Mouse (Mus musculus): ENCODE measurements around the gene Gm21190. TPM values are rescaled to one million over a fixed set of nuclear protein-coding genes. Genes with fewer than 3 reads are reported as not detected.
"Not testable (repeated sequence)": the region's sequence is repeated elsewhere in the genome, so short reads cannot be mapped to it uniquely, and the experiment has no call there.

Gm21190 gene
- not detected in 2 replicates for polyA plus RNA-seq (2015; fragmentation: Nextera tagmentation; extraction: Ambion mirVana)

DNA sequence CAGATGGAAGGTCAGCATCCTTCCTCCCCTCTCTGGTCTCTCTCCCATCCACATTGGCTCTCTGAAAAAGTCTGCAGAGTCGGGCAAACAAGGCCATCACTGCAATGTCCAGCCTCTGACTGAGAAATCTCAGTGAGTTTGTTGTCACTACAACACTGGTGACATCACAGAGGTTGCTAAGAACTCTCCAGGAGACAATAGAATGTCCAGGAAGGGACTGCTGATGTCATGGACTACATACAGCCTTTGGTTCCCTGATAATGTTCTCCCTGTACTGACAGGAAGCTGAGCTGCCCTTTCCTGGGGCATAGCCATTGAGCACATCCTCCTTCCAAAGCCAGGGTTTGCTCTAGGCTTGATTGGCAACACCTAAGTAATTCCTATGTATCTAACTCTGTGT, at the start of gene Gm21190:
Gene Gm21190 (minus strand): TSS at position 101 of the 400 bp plus-strand sequence.
- not testable (repeated sequence) for H3K36me3 ChIP-seq; H3K27ac ChIP-seq; H3K4me2 ChIP-seq; H3K9me3 ChIP-seq; ATAC-seq (ENCODE audit: insufficient number of reproducible peaks, low FRiP score, low TSS enrichment, low read depth); H3K9ac ChIP-seq; H3K27me3 ChIP-seq; H3K4me1 ChIP-seq; H3K4me3 ChIP-seq
- 40% methylated on average over 1 of the region's 1 CpGs for WGBS

DNA sequence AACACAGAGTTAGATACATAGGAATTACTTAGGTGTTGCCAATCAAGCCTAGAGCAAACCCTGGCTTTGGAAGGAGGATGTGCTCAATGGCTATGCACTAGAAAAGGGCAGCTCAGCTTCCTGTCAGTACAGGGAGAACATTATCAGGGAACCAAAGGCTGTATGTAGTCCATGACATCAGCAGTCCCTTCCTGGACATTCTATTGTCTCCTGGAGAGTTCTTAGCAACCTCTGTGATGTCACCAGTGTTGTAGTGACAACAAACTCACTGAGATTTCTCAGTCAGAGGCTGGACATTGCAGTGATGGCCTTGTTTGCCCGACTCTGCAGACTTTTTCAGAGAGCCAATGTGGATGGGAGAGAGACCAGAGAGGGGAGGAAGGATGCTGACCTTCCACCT, 48.0 kb upstream of the Gm21190 start, which contains the start of gene Gm21083:
Gene Gm21083 (plus strand): TSS at position 301 of the 400 bp plus-strand sequence.
- H3K4me2 ChIP-seq; H3K9me3 ChIP-seq; H3K4me3 ChIP-seq; H3K36me3 ChIP-seq; H3K9ac ChIP-seq; H3K4me1 ChIP-seq; H3K27me3 ChIP-seq; H3K27ac ChIP-seq; ATAC-seq (ENCODE audit: insufficient number of reproducible peaks, low FRiP score, low TSS enrichment, low read depth): not testable (repeated sequence)
- WGBS, result no CpG with 5 or more reads among the region's 1 CpGs

DNA sequence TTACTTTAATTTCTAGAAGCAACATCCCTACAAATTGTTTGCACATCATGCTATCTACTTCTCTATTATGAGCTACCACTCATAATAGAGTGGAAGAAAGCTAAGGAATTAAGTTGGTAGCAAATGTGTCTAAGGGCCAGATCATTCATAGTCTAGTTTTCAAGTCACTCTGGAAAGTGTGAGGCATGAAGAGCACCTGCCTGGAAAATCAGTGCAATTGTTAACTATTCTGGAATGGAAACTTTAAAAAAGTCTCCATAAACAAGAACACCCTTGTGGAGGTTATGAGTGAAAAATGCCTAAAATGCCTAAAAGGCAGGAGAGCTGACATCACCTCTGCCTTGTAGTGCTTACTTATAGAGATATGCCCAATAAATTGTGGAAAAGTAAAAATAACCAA, 44.7 kb upstream of the Gm21190 start:
- not testable (repeated sequence) for H3K27ac ChIP-seq; H3K27me3 ChIP-seq; H3K9me3 ChIP-seq; ATAC-seq (ENCODE audit: insufficient number of reproducible peaks, low FRiP score, low TSS enrichment, low read depth); H3K36me3 ChIP-seq; H3K4me3 ChIP-seq; H3K4me2 ChIP-seq; H3K9ac ChIP-seq; H3K4me1 ChIP-seq

DNA sequence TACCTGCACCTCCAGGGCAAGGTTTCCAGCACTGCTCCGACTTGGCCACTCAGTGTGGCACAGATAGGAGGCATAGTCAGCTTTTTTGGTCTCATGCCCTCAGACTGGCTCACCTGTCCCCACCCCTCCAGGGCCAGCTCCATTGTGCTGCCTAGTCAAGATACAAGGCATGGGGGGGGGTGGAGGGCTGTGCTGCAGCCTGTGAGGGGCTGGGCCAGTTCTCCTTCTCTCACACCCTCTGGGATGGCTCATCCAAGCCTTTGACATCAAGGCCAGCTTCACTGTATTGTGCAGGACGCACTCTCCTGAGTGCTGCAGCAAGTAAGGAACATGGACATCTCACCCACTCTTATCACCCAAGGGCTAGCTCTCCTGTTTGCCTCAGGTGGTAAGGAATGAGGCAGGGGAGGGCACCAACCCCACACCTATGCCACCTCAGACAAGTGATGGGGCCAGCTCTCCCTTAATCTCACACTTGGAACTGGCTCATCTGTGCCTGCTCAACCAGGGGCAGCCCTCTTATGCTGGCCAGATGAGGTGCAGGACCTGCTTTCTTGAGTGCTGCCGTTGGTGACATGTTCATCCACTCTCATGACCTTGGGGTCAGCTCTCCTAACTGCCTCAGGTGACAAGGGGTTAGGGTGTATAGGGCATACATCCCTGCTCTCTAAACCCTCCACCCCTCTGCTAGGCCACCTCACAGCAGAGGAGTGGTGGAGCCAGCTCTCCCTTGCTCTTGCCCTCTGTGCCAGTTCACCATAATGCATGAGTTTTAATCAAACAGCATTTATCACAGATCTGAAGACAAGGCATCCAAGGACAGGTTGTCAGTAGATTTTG, 32.6 kb upstream of the Gm21190 start:
- not testable (repeated sequence) for H3K4me3 ChIP-seq, H3K27me3 ChIP-seq, H3K27ac ChIP-seq, H3K9ac ChIP-seq, H3K4me2 ChIP-seq, H3K36me3 ChIP-seq, H3K4me1 ChIP-seq, H3K9me3 ChIP-seq
- WGBS, result 75% methylated on average over 3 of the region's 3 CpGs
- ATAC-seq (ENCODE audit: insufficient number of reproducible peaks, low FRiP score, low TSS enrichment, low read depth), result peak; percentile 62

DNA sequence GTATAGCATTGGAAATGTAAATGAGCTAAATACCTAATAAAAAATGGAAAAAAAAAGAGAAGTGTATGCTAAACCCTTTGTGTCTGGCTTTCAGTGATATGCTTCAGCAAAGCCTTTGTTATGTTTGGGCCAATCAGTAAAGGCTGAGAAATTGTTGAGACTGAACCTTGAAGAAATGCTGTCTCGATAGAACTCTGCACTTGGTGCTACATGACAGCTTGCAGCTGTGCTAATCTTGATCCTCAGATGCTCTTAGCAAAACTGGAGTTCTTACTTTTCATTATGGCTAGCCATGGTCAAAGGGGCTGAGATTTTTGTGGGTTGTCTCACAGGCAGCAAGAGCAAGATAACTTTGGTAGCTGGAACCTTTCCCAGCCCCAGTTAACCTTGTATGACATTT, 29.6 kb upstream of the Gm21190 start:
- H3K4me1 ChIP-seq, H3K9ac ChIP-seq: not testable (repeated sequence)
- WGBS, result 69% methylated on average over 1 of the region's 1 CpGs

DNA sequence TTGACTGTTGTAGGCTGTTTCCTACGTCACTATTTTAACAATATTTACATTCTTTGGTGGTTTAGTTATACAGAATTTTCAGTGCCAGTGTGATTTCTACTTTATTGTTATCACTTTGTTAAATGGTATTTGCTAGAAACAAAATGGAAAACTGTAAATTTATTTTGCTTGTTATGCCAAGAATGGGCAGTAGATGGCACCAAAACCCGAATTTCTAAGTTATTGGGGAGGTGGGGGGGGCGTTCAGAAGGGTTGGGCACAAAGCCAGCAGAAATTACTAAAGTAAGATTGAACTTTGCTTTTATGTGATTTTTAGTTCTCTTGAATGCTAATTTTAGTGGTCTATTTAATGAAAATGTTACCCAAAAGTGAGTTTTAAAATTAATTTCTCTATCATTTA, 20.6 kb upstream of the Gm21190 start:
- 14% methylated on average over 3 of the region's 3 CpGs for WGBS
- H3K27me3 ChIP-seq; H3K36me3 ChIP-seq; H3K9me3 ChIP-seq; H3K9ac ChIP-seq; H3K4me3 ChIP-seq; H3K4me2 ChIP-seq; H3K4me1 ChIP-seq; H3K27ac ChIP-seq; ATAC-seq (ENCODE audit: insufficient number of reproducible peaks, low FRiP score, low TSS enrichment, low read depth): not testable (repeated sequence)

More for the DNA sequence above, 29.6 kb upstream of the Gm21190 start:
- H3K4me2 ChIP-seq; H3K27me3 ChIP-seq; H3K27ac ChIP-seq; H3K9me3 ChIP-seq; H3K4me3 ChIP-seq; H3K36me3 ChIP-seq; ATAC-seq (ENCODE audit: insufficient number of reproducible peaks, low FRiP score, low TSS enrichment, low read depth): not testable (repeated sequence)

DNA sequence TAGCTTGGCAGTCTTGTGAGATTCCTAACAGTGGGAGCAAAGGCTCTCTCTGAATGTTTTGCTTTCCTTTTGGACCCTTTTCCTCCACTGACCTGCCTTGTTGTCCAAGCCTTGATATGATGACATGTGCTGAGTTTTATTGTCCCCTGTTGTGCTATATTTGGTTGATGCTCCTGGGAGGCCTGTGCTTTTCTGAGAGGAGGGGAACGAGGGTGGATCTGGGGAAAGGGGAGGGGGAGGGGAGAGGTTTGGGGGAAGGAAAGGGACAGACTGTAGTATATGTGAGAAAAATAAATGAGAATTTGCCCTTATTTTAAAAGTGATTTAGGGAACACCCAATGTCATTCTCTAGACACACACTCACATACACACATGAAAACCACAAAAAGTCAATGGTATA, 20.1 kb upstream of the Gm21190 start:
- not testable (repeated sequence) for H3K27me3 ChIP-seq; H3K9me3 ChIP-seq; H3K4me2 ChIP-seq; H3K27ac ChIP-seq; ATAC-seq (ENCODE audit: insufficient number of reproducible peaks, low FRiP score, low TSS enrichment, low read depth); H3K9ac ChIP-seq; H3K36me3 ChIP-seq; H3K4me1 ChIP-seq; H3K4me3 ChIP-seq
- WGBS, result 30% methylated on average over 1 of the region's 1 CpGs

DNA sequence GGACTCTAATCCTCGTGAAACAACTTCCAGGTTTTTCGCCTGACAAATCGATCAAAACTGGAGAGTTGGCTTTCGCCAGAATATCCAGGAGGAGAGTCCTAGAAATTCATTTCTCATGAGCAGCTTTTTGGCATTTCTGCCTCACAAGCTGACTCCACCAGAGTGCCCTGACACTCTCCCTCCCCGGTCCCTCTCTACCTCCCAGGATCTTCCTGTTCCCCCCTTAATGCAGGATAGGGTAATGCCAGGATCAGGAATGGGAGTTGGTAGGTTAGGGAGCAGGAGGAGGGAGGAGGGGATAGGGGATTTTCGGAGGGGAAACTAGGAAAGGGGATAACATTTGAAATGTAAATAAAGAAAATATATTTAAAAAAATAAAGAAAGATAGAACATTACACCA, 19.6 kb upstream of the Gm21190 start:
- H3K4me2 ChIP-seq, H3K36me3 ChIP-seq, H3K9me3 ChIP-seq, H3K27ac ChIP-seq, H3K4me3 ChIP-seq, H3K9ac ChIP-seq, H3K4me1 ChIP-seq, H3K27me3 ChIP-seq: not testable (repeated sequence)
- 0 out of 2 replicates have a peak, but pooled peaks have one; percentile 58 for ATAC-seq (ENCODE audit: insufficient number of reproducible peaks, low FRiP score, low TSS enrichment, low read depth)
- 76% methylated on average over 6 of the region's 6 CpGs for WGBS

DNA sequence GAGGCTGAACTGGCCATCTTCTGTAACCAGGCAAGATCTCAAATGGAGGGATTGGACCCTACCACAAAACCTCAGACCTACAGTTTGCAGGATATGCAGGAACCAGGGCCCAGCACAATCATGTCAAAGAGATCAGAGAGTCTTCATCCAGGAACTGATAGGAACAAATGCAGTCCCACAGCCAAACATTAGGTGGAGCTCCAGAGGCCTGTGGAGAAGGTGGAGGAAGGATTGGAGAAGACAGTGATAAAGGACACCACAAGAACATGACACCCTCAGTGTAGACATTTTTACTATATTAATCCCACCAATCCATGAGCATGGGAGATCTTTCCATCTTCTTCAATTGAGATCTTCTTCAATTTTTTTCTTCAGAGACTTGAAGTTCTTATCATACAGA, 6.6 kb downstream of the Gm21190 start:
- not testable (repeated sequence) for ATAC-seq (ENCODE audit: insufficient number of reproducible peaks, low FRiP score, low TSS enrichment, low read depth)

DNA sequence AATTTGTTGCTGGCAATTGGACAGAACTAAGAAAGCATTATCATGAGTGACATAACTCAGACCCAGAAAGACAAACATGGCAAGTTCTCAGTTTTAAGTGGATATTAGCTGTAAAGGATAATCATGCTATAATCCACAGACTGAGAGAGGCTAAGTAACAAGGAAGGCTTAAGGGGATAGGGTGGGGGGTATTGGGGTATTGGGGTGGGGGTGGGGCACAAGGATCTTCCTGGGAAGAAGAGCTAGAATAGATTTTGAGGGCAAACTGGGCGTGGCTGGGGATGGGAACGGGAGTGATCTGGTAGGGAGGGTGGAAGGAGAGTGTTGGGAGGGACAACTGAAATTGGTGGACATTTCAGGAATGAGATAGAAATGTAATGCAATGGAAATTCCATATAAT, 7.0 kb downstream of the Gm21190 start:
- not testable (repeated sequence) for H3K36me3 ChIP-seq; H3K27me3 ChIP-seq; H3K9ac ChIP-seq; H3K9me3 ChIP-seq; ATAC-seq (ENCODE audit: insufficient number of reproducible peaks, low FRiP score, low TSS enrichment, low read depth); H3K27ac ChIP-seq; H3K4me2 ChIP-seq; H3K4me1 ChIP-seq; H3K4me3 ChIP-seq
- 38% methylated on average over 2 of the region's 2 CpGs for WGBS

More for the DNA sequence above, 6.6 kb downstream of the Gm21190 start:
- not testable (repeated sequence) for H3K27ac ChIP-seq, H3K9ac ChIP-seq, H3K27me3 ChIP-seq, H3K4me2 ChIP-seq, H3K36me3 ChIP-seq, H3K4me1 ChIP-seq, H3K9me3 ChIP-seq, H3K4me3 ChIP-seq

DNA sequence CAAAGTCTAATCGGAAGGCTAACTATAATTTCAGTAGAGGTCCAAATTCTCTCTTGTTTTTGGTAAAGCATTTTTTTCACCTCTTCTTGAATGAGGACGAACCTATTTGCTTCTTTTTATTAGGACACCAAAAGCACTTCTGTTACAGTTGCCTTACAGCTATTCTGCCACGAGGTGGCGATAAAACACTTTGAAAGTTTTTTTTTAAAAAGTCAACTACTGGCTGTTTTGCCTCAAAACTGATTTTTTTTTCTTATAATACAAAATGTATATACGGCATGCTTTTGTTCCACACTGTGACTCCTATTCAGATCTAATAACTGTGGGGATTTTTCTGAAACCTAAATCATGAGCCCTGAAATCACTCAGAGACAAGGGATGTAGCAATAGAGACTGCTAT, 8.6 kb downstream of the Gm21190 start:
- H3K9ac ChIP-seq; ATAC-seq (ENCODE audit: insufficient number of reproducible peaks, low FRiP score, low TSS enrichment, low read depth); H3K4me2 ChIP-seq; H3K9me3 ChIP-seq; H3K36me3 ChIP-seq; H3K27me3 ChIP-seq; H3K4me3 ChIP-seq; H3K4me1 ChIP-seq; H3K27ac ChIP-seq: not testable (repeated sequence)
- WGBS, result 19% methylated on average over 5 of the region's 5 CpGs

DNA sequence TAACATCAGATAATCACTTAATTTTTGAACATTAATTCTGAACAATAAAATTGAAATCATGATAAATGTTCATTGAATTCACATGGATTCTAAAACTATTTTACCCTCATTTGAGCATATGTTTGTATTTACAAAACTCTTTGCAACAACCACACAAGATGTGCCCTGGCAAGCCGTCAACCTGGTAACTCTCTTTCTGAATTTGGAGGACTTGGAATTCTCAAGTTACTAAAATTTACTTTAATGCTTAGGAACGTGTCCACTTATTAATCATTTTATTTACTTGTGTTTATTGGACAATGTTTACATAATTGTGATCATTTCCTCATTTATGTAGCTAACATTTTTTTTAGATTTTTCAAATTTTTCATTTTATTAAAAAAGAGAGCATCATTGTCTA, 11.9 kb downstream of the Gm21190 start:
- not testable (repeated sequence) for H3K4me3 ChIP-seq; H3K27me3 ChIP-seq; H3K4me1 ChIP-seq; H3K36me3 ChIP-seq; H3K4me2 ChIP-seq; H3K9me3 ChIP-seq; ATAC-seq (ENCODE audit: insufficient number of reproducible peaks, low FRiP score, low TSS enrichment, low read depth); H3K27ac ChIP-seq; H3K9ac ChIP-seq
- 70% methylated on average over 2 of the region's 2 CpGs for whole genome bisulfite sequencing

DNA sequence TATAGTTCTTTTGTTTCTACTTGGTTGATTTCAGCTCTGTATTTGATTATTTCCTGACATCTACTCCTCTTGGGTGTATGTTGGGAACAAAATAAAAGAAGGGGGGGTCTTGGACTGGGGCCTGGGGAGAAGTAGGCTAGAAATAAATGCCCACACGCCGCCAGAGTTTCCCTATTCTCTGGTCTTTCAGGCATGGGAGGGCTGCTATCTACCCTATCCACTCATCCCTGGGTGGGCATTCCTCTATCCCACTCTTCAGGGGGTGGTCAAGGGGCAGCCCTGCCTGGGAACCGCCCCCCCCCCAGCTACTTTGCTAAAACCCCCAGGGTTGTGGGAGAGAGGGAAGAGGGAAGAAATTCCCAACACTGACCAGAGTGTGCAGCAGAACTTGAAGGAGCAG, 16.8 kb downstream of the Gm21190 start:
- H3K27ac ChIP-seq, H3K36me3 ChIP-seq, H3K4me3 ChIP-seq, H3K27me3 ChIP-seq, H3K9ac ChIP-seq, H3K9me3 ChIP-seq, H3K4me2 ChIP-seq, H3K4me1 ChIP-seq: not testable (repeated sequence)
- 61% methylated on average over 3 of the region's 3 CpGs for WGBS
- peak; percentile 53; the same call in 1 of the 2 replicates for ATAC-seq (ENCODE audit: insufficient number of reproducible peaks, low FRiP score, low TSS enrichment, low read depth)

Data from limb, embryonic 15.5 days (tissue).